Mouse (Mus musculus) forebrain, postnatal 0 days (tissue): ENCODE data around the gene Magt1. TPM values are rescaled to one million over a fixed set of nuclear protein-coding genes. Genes with fewer than 3 reads are reported as not detected.

Source experiments
- ATAC-seq: fragments of 200-750 bp; cut with Nextera tagmentation; 2 replicates; pipeline ENCODE4 v1.8.0; 2017; ENCODE audit warnings: mild to moderate bottlenecking, moderate library complexity
- DNase-seq: peaks from one replicate; pipeline ENCODE4 v3.0.0-alpha.2; 2015
- H3K27ac ChIP-seq: fragments of 300-500 bp; sonication (generic); 2 replicates; pipeline ENCODE4 v1.5.1; 2014; ENCODE audit warnings: low read depth, mild to moderate bottlenecking, antibody characterized with exemption, low read length, moderate library complexity, mixed read lengths
- H3K27me3 ChIP-seq: fragments of 300-500 bp; sonication (generic); 2 replicates; pipeline ENCODE4 v1.6.1; 2014; ENCODE audit warnings: mild to moderate bottlenecking, low read length, mixed read lengths; ENCODE audit not compliant: insufficient read depth
- H3K36me3 ChIP-seq: fragments of 300-500 bp; sonication (generic); 2 replicates; pipeline ENCODE4 v1.6.1; 2014; ENCODE audit warnings: mild to moderate bottlenecking, moderate library complexity; ENCODE audit not compliant: insufficient read depth
- H3K4me1 ChIP-seq: fragments of 300-500 bp; sonication (generic); 2 replicates; pipeline ENCODE4 v1.6.1; 2014; ENCODE audit warnings: antibody characterized with exemption; ENCODE audit not compliant: insufficient read depth
- H3K4me2 ChIP-seq: fragments of 300-500 bp; sonication (generic); 2 replicates; pipeline ENCODE4 v1.6.1; 2014; ENCODE audit warnings: low read depth, mild to moderate bottlenecking, moderate library complexity
- H3K4me3 ChIP-seq: fragments of 300-500 bp; sonication (generic); 2 replicates; pipeline ENCODE4 v1.5.1; 2014; ENCODE audit warnings: low read depth, low read length, mixed read lengths
- H3K9ac ChIP-seq: fragments of 300-500 bp; sonication (generic); 2 replicates; pipeline ENCODE4 v1.6.1; 2014; ENCODE audit warnings: mild to moderate bottlenecking
- H3K9me3 ChIP-seq: fragments of 300-500 bp; sonication (generic); 2 replicates; pipeline ENCODE4 v1.6.1; 2016; ENCODE audit warnings: low read length
- CTCF ChIP-seq: sonication (generic); IDR thresholded peaks from 2 replicates; pipeline ENCODE4 v1.5.1; 2016; ENCODE audit warnings: antibody characterized with exemption, control low read depth, low read depth
- WGBS: fragments of 180-500 bp; shearing (Covaris S2); extraction: QIAGEN DNeasy Blood & Tissue Kit; methylation state at CpG from one replicate; pipeline ENCODE4 v1.1.7; 2014; 5-methylcytosine and 5-hydroxymethylcytosine counted together
- polyA plus RNA-seq: library from polyadenylated mRNA; unstranded; fragments of >200 nt; fragmentation: Nextera tagmentation; extraction: Ambion mirVana; gene quantifications from 2 replicates; pipeline ENCODE4 v1.2.1, GENCODE M21; 2015
- total RNA-seq: library from RNA; depleted of rRNA; stranded (reverse); fragments of >200 nt; gene quantifications from 2 replicates; pipeline ENCODE4 v1.2.3, GENCODE M21; 2014

Gene Magt1
- total and polyA plus RNA-seq, 2 experiments from 2014 or later = 12.3 to 17.0 TPM

- no peak for ATAC-seq
Observed at GRCm38 (mm10) chrX:105953999-105954398, 57.7 kb downstream of the Magt1 start.

GRCm38 (mm10) chrX:105946357-105946756, 65.3 kb downstream of the Magt1 start:
- no peaks in the 10 kb centered on the region for H3K36me3 ChIP-seq
- TF ChIP-seq CTCF = no peak
- H3K27me3 ChIP-seq = no peaks in the 10 kb centered on the region
- no peak overlapping the region for H3K27ac ChIP-seq
- ATAC-seq = no peak
- H3K9ac ChIP-seq = no peak overlapping the region
- DNase-seq = no peak
- 57% methylated on average over 1 of the region's 1 CpGs for WGBS
- no peak overlapping the region for H3K4me3 ChIP-seq
- no peaks in the 10 kb centered on the region for H3K4me1 ChIP-seq
- H3K9me3 ChIP-seq = no peaks in the 10 kb centered on the region
- H3K4me2 ChIP-seq = no peak overlapping the region

More at GRCm38 (mm10) chrX:105953999-105954398, 57.7 kb downstream of the Magt1 start:
- H3K36me3 ChIP-seq = no peaks in the 10 kb centered on the region
- no peaks in the 10 kb centered on the region for H3K27me3 ChIP-seq
- DNase-seq = no peak
- H3K9me3 ChIP-seq = no peaks in the 10 kb centered on the region
- no peaks in the 10 kb centered on the region for H3K4me1 ChIP-seq
- no peak overlapping the region for H3K27ac ChIP-seq
- whole genome bisulfite sequencing = 79% methylated on average over 2 of the region's 2 CpGs
- no peak overlapping the region for H3K4me3 ChIP-seq
- TF ChIP-seq CTCF = no peak
- H3K4me2 ChIP-seq = no peak overlapping the region
- no peak overlapping the region for H3K9ac ChIP-seq

- H3K4me2 ChIP-seq = no peak overlapping the region
- H3K27me3 ChIP-seq = no peaks in the 10 kb centered on the region
- no peak overlapping the region for H3K27ac ChIP-seq
- no peak for DNase-seq
- ATAC-seq = no peak
- no peaks in the 10 kb centered on the region for H3K36me3 ChIP-seq
- H3K9ac ChIP-seq = no peak overlapping the region
- no peak overlapping the region for H3K4me3 ChIP-seq
- no peak for TF ChIP-seq CTCF
- no peaks in the 10 kb centered on the region for H3K9me3 ChIP-seq
- 84% methylated on average over 7 of the region's 7 CpGs for WGBS
- no peaks in the 10 kb centered on the region for H3K4me1 ChIP-seq
Observed at GRCm38 (mm10) chrX:105939245-105939644, 72.5 kb downstream of the Magt1 start.

- Histone ChIP-seq H3K4me2 (no peak overlapping the region), H3K4me1 (no peaks in the 10 kb centered on the region), H3K27me3 (no peaks in the 10 kb centered on the region), H3K4me3 (no peak overlapping the region), H3K9ac (no peak overlapping the region), H3K27ac (no peak overlapping the region), H3K9me3 (no peaks in the 10 kb centered on the region), H3K36me3 (no peaks in the 10 kb centered on the region)
- WGBS = 75% methylated on average over 2 of the region's 2 CpGs
- ATAC-seq = no peak
- TF ChIP-seq CTCF = no peak
- DNase-seq = no peak
Observed at GRCm38 (mm10) chrX:105937736-105938135, 74.0 kb downstream of the Magt1 start.

- WGBS = 56% methylated on average over 5 of the region's 5 CpGs
- no peaks in the 10 kb centered on the region for H3K9me3 ChIP-seq
- DNase-seq (no peak), ATAC-seq (no peak)
- no peaks in the 10 kb centered on the region for H3K36me3 ChIP-seq
- H3K4me3 ChIP-seq = no peak overlapping the region
- H3K27ac ChIP-seq = no peak overlapping the region
- H3K9ac ChIP-seq = no peak overlapping the region
- H3K4me1 ChIP-seq = no peaks in the 10 kb centered on the region
- H3K27me3 ChIP-seq = no peaks in the 10 kb centered on the region
- TF ChIP-seq CTCF = no peak
- no peak overlapping the region for H3K4me2 ChIP-seq
Observed at GRCm38 (mm10) chrX:105934341-105934740, 77.4 kb downstream of the Magt1 start.

- no peak for TF ChIP-seq CTCF
- Histone ChIP-seq H3K27me3 (no peaks in the 10 kb centered on the region), H3K36me3 (no peaks in the 10 kb centered on the region), H3K27ac (peak overlapping the region; percentile 95), H3K4me2 (peak overlapping the region; percentile 39), H3K4me3 (peak overlapping the region; percentile 58), H3K4me1 (no peaks in the 10 kb centered on the region; the same call in 1 of the 2 replicates), H3K9ac (0 out of 2 replicates have a peak overlapping the region, but pooled peaks have one; percentile 91), H3K9me3 (no peaks in the 10 kb centered on the region)
- ATAC-seq = peak; percentile 30
- DNase-seq = no peak
- WGBS = 41% methylated on average over 8 of the region's 8 CpGs
Observed at GRCm38 (mm10) chrX:105929478-105930038, 82.1 kb downstream of the Magt1 start.

- no peak for TF ChIP-seq CTCF
- Histone ChIP-seq H3K27me3 (no peaks in the 10 kb centered on the region), H3K4me1 (no peaks in the 10 kb centered on the region; the same call in 1 of the 2 replicates), H3K9ac (peak within 1 kb of the TSS; percentile 91), H3K4me3 (peak within 1 kb of the TSS; percentile 58), H3K27ac (peak within 1 kb of the TSS; percentile 95), H3K4me2 (peak within 1 kb of the TSS; percentile 43), H3K36me3 (no peaks in the 10 kb centered on the region), H3K9me3 (no peaks in the 10 kb centered on the region)
- peak; percentile 89 for DNase-seq
- peak; percentile 97 for ATAC-seq
- WGBS = 31% methylated on average over 35 of the region's 42 CpGs
Observed at GRCm38 (mm10) chrX:105928861-105929477, 82.7 kb downstream of the Magt1 start, which contains the start of gene Atrx. Gene Atrx, minus strand, starts transcription at chrX:105929403.
